Mouse (Mus musculus): Measurements from ENCODE around the gene Tcte1. TPM values are rescaled to one million over a fixed set of nuclear protein-coding genes. Genes with fewer than 3 reads are reported as not detected.

The Tcte1 gene
- total RNA-seq, 2 experiments from 2014 or later, result not detected

GRCm38 (mm10) chr17:45578242-45578641 lies 55.0 kb downstream of the Tcte1 start:
- intact Hi-C loops (cut with DNase I; ENCODE audit: low total_unique reads), result no loop called here

DNA sequence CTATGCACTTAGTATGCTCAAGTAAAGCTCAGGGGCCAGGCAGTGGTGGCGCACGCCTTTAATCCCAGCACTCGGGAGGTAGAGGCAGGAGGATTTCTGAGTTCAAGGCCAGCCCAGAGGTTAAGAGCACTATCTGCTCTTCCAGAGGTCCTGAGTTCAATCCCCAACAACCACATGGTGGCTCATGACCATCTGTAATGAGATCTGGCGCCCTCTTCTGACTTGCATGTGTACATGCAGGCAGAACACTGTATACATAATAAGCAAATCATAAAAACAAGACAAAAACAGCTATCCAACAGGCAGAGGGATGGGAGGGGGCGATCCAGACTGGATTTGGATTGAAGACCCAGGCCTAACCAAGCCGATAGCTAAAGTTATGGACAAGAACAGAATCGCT lies 55.6 kb downstream of the Tcte1 start:
- intact Hi-C loops (cut with DNase I; ENCODE audit: low total_unique reads), result no loop called here
- DNase-seq, result no peak

More at GRCm38 (mm10) chr17:45578242-45578641, 55.0 kb downstream of the Tcte1 start:
- DNase-seq, result no peak

GRCm38 (mm10) chr17:45579554-45579953 lies 56.3 kb downstream of the Tcte1 start:
- intact Hi-C loops (cut with DNase I; ENCODE audit: low total_unique reads), result no loop called here
- DNase-seq, result no peak

- DNase-seq, result peak; percentile 68
- intact Hi-C loops (cut with DNase I; ENCODE audit: low total_unique reads), result loop anchor here (2.0 to 5.0 kb wide), 2 partner anchors 51 to 62 kb away; no protein-coding TSS in a partner anchor
These were observed 57.8 kb downstream of the Tcte1 start for GRCm38 (mm10) chr17:45580958-45581477.

DNA sequence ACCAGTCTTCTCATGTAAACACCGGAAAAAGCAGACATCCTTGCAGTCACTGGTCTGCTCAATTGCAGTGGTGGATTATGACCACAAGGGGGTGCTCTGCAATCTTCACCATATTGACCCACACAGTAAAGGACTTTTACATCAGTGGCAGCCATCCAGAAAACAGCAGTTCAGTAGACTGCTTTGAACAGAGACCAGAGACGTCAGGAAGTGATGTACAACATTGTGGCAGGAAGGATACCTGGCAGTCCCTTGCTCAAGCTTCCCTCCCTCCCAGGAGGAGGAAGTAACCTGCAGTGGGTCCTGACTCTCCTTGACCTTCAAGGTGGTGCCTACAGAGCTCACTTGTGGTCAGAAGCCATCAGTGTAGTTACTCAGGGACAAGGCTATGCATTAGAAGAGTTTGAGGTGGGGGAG lies 58.3 kb downstream of the Tcte1 start:
- intact Hi-C loops (cut with DNase I; ENCODE audit: low total_unique reads), result loop anchor here (2.0 to 5.0 kb wide), 2 partner anchors 51 to 61 kb away; no protein-coding TSS in a partner anchor

GRCm38 (mm10) chr17:45582188-45582587 lies 59.0 kb downstream of the Tcte1 start:
- intact Hi-C loops (cut with DNase I; ENCODE audit: low total_unique reads), result loop anchor here (5.0 kb wide), 1 partner anchor 50 kb away; no protein-coding TSS in a partner anchor
- DNase-seq, result no peak

More for the DNA sequence above, 58.3 kb downstream of the Tcte1 start:
- DNase-seq, result peak; percentile 63

DNA sequence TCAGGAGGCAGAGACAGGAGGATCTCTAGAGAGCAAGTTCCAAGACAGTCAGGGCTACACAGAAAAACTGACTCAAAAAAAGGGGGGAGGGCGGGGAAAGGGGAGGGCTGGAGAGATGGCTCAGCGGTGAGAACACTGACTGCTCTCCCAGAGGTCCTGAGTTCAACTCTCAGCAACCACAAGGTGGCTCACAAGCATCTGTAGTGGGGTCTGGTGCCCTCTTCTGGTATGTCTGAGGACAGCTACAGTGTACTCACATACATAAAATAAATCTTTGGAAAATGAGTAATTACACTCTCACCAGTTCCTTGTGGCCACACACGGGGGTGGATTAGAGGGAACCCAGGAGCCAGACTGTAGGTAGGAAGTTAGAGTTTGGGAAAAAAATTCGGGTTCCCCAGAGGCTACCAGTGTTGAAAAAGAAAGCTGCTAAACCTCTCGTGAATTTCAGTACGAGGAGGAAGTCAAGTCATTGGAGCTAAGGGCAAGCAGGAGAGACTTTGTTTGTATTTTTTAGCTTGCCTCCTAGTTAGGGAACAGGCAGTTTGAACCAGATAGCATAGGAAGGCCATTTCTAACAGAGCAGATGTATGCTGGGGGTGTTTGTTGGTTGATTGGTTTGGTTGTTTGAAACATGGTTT lies 59.6 kb downstream of the Tcte1 start:
- intact Hi-C loops (cut with DNase I; ENCODE audit: low total_unique reads), result loop anchor here (5.0 kb wide), 1 partner anchor 49 kb away; no protein-coding TSS in a partner anchor

DNA sequence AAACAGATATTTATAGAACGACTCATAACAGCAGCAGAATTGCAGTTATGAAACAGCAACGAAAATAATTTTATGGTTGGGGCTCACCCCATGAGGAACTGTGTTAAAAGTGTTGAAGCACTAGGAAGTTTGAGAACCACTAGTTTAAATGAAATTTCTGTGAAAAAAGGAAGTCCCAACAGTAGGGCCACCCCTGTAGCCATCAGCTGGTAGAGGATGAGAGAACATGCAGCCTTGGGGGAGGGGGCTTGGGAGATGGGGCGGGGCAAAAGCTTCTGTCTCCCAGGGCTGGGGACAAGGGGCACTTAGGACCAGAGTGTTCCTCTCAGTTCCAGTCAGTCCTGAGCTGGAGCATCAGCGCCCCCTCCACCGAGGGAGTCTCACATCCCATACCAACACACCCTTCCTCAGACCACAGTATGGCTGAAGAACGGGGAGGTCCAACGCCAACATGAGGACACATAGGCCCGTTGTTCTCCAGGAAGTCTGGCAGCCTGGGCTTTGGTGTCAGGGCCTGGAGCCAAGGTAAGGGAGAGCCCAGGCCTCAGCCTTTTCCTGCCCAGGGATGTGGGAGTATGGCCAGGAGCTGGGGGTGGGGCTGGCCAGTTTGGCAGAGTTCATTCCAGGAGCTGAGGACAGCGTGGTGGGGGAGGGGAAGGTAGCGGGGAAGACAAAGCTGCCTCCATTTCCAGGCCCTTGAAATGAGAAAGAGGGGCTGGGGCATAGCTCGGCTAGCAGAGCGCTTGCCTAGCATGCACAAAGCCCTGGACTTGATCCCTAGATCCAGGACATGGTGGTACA lies 61.1 kb downstream of the Tcte1 start:
- DNase-seq, result peak; percentile 91
- intact Hi-C loops (cut with DNase I; ENCODE audit: low total_unique reads), result loop anchor here (5.0 kb wide), 1 partner anchor 48 kb away; no protein-coding TSS in a partner anchor

More for the DNA sequence above, 59.6 kb downstream of the Tcte1 start:
- no peak for DNase-seq

- peak; percentile 85 for DNase-seq
- intact Hi-C loops (cut with DNase I; ENCODE audit: low total_unique reads), result loop anchor here (5.0 kb wide), 1 partner anchor 47 kb away; no protein-coding TSS in a partner anchor
These were observed 61.9 kb downstream of the Tcte1 start for GRCm38 (mm10) chr17:45584939-45585678.

DNA sequence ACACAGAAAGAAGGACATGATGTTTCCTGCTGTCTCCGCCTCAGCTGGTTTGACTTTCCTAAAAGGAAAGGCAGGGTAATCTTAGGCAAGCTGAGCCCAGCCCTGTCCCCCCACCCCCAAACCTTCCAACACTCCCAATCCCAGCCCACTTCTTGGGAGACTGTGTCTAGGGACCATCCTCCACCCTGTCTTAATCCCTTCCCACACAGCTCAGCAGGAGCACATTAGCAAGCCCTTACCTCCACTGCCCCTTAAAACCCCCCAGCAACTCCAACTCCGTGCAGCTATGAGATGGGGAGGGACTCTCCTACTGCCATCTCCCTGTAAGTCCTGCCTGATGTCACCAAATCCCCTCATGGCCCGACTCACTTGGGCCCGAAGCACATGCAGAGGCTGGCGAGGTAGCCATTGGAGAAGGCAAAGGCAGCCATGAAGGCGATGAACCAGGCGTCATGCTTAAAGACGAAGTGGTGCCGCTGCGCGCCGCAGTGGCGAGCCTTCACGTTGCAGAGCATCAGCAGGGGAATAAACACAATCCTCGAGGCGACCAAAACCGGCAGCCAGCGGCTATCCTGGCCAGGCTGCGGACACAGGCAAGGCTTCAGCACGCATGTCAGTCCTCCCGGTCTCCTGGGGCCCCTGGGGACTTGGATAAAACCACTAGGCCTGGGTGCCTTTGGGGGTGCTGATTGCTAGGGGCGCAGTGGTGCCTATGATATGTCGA lies 62.7 kb downstream of the Tcte1 start:
- intact Hi-C loops (cut with DNase I; ENCODE audit: low total_unique reads), result no loop called here
- no peak for DNase-seq

DNA sequence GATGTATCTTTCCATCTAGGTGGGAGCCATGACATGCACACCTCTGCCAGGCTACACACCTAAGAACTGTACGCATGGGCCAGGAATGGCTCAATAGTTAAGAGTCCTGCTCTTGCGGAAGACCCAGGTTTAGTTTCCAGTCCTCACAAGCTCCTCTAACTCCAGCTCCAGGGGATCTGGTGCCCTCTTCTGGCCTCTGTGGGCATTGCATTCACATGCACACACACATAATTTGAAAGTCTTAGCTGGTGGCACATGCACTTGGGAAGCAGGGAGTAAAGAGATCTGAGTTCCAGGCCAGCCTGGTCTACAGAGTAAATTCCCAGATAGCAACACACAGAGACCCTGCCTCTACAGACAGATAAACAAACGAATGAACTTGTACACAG lies 63.2 kb downstream of the Tcte1 start:
- no peak for DNase-seq
- intact Hi-C loops (cut with DNase I; ENCODE audit: low total_unique reads), result no loop called here

GRCm38 (mm10) chr17:45588370-45588769 lies 65.1 kb downstream of the Tcte1 start:
- intact Hi-C loops (cut with DNase I; ENCODE audit: low total_unique reads), result no loop called here
- DNase-seq, result no peak

DNA sequence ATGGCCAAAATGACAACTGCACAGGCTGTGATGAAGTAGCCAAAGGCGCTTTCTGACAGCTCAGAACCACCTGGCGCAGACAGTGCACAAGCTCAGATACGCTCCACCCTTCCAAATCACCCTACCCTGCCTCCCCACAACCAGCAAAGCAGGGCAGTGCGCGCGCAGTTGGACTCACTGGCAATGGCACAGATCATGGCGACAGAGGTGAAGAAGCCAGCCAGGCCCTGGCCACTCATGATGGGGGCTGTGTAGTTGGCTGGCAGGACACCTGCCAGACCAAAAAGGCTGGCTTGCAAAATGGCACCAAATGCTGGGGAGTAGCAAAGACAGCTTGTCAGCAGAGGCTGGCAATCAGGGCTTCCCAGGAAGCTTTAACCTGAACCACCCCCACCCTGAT lies 66.0 kb downstream of the Tcte1 start:
- DNase-seq, result no peak
- intact Hi-C loops (cut with DNase I; ENCODE audit: low total_unique reads), result no loop called here

DNA sequence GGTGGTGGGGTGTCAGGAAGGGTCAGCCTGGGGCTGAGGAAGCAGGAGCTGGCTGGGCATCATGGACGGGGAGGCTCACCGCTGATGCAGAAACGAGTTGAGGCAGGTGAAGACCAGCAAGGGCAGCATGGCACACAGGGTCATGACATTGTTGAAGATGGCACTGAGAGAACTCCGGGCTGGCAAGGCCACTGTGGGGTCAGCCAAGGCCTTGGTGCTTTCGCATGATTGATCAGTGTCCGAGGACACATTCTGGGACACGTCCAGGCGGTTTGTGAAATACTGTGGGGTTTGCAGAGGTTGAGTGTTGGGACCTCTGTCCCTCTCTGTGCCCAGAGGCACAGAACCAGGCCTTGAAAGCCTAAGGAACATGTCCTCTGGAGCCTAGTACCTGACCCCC lies 66.6 kb downstream of the Tcte1 start:
- DNase-seq, result no peak
- intact Hi-C loops (cut with DNase I; ENCODE audit: low total_unique reads), result loop anchor here (5.0 kb wide), 1 partner anchor 37 kb away; no protein-coding TSS in a partner anchor

- DNase-seq, result no peak
- intact Hi-C loops (cut with DNase I; ENCODE audit: low total_unique reads), result loop anchor here (5.0 kb wide), 1 partner anchor 37 kb away; no protein-coding TSS in a partner anchor
These were observed 67.2 kb downstream of the Tcte1 start for GRCm38 (mm10) chr17:45590410-45590809.

GRCm38 (mm10) chr17:45591701-45592605 lies 68.7 kb downstream of the Tcte1 start:
- intact Hi-C loops (cut with DNase I; ENCODE audit: low total_unique reads), result loop anchor here (5.0 kb wide), 1 partner anchor 35 kb away; no protein-coding TSS in a partner anchor

More at GRCm38 (mm10) chr17:45591701-45592605, 68.7 kb downstream of the Tcte1 start:
- peak; percentile 87 for DNase-seq
